Mouse (Mus musculus) embryonic fibroblast, embryonic 13.5 days (primary cell): Measurements from ENCODE around the gene Sgms2. TPM values are rescaled to one million over a fixed set of nuclear protein-coding genes. Genes with fewer than 3 reads are reported as not detected.
"Not testable (repeated sequence)": the region's sequence is repeated elsewhere in the genome, so short reads cannot be mapped to it uniquely, and the experiment has no call there.

Experiments
- H3K27ac ChIP-seq: 2 replicates; pipeline ENCODE4 v1.5.1; 2012; ENCODE audit warnings: low read length, control low read depth, inconsistent platforms; ENCODE audit not compliant: insufficient read depth
- H3K4me1 ChIP-seq: 2 replicates; pipeline ENCODE4 v1.6.1; 2011; ENCODE audit warnings: low read length; ENCODE audit not compliant: control insufficient read depth, insufficient read depth
- H3K4me3 ChIP-seq: 2 replicates; pipeline ENCODE4 v1.5.1; 2011; ENCODE audit warnings: mild to moderate bottlenecking, control low read depth, low read length; ENCODE audit not compliant: insufficient read depth
- CTCF ChIP-seq: IDR thresholded peaks from 2 replicates; pipeline ENCODE4 v1.5.1; 2011; ENCODE audit warnings: mild to moderate bottlenecking, control low read depth, low read length, moderate library complexity, borderline replicate concordance; ENCODE audit not compliant: insufficient read depth
- POLR2A ChIP-seq: IDR thresholded peaks from 2 replicates; pipeline ENCODE4 v1.6.1; 2011; ENCODE audit warnings: low read depth, mild to moderate bottlenecking, control low read depth, low read length, moderate library complexity
- polyA plus RNA-seq: library from polyadenylated mRNA; stranded (reverse); fragments of >200 nt; gene quantifications from 2 replicates; pipeline ENCODE4 v1.2.4, GENCODE M21; 2011; ENCODE audit warnings: low read depth; ENCODE audit not compliant: missing spikeins, insufficient read length

The Sgms2 gene
- polyA plus RNA-seq, 1 experiment = 11.9 TPM

DNA sequence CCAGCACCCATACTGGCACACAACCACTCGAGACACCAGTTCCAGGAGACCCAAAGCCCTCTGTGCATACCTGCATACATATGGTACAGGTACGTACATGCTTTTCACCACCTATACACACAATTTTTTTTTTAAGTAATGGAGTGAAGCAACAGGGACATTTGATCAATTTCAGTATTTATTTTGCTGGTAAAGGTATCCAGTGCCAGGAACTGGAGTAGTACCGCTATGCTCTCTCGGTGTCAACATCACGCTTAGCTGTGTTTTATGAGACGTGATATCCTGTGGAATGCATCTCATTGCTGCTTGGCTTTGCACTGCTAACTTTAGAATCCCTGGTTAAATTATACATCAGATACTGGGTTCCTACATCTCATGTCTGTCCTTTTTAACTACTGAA is 145.3 kb downstream of the Sgms2 start:
- no peak for TF ChIP-seq CTCF
- no peak for TF ChIP-seq POLR2A
- Histone ChIP-seq H3K27ac (no peak overlapping the region), H3K4me3 (no peak overlapping the region), H3K4me1 (no peaks in the 10 kb centered on the region)

- H3K4me3 ChIP-seq = no peak overlapping the region
- 0 out of 2 replicates have a peak, but pooled peaks cover 2% of the 10 kb centered on the region for H3K4me1 ChIP-seq
- TF ChIP-seq POLR2A (no peak), CTCF (no peak)
- no peak overlapping the region for H3K27ac ChIP-seq
These were observed 147.9 kb downstream of the Sgms2 start for GRCm38 (mm10) chr3:131343311-131343710.

GRCm38 (mm10) chr3:131340885-131341284 is 150.3 kb downstream of the Sgms2 start:
- no peak for TF ChIP-seq POLR2A
- TF ChIP-seq CTCF = no peak
- Histone ChIP-seq H3K4me3 (no peak overlapping the region), H3K27ac (no peak overlapping the region), H3K4me1 (0 out of 2 replicates have a peak, but pooled peaks cover 2% of the 10 kb centered on the region)

GRCm38 (mm10) chr3:131339280-131339679 is 151.9 kb downstream of the Sgms2 start:
- H3K4me3 ChIP-seq = no peak overlapping the region
- TF ChIP-seq CTCF (no peak), POLR2A (no peak)
- no peak overlapping the region for H3K27ac ChIP-seq
- H3K4me1 ChIP-seq = peaks cover 13% of the 10 kb centered on the region; the same call in 1 of the 2 replicates

- peaks cover 14% of the 10 kb centered on the region; the same call in 1 of the 2 replicates for H3K4me1 ChIP-seq
- not testable (repeated sequence) for H3K4me3 ChIP-seq, H3K27ac ChIP-seq
These were observed 153.5 kb downstream of the Sgms2 start for GRCm38 (mm10) chr3:131337749-131338148.

DNA sequence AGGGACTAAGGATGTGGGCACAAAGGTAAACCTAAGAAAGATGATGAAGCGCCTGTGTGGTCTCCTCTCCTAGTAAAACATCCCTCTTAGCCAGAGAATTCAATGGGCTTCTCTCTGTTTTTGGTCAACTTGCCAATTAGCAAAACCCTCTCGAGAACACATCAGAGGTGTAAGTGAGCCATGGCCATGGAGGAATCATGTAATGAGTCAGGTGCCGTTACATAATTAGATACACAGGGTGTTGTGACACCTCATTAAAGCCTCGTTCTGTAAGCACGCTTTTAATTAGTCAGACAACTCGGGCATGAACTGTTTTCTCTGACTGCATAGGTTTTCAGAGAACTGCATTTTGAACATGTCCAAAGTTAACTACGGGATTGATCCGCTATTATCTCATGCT is 154.6 kb downstream of the Sgms2 start:
- peaks cover 14% of the 10 kb centered on the region; the same call in 1 of the 2 replicates for H3K4me1 ChIP-seq
- TF ChIP-seq CTCF (no peak), POLR2A (no peak)
- no peak overlapping the region for H3K27ac ChIP-seq
- no peak overlapping the region for H3K4me3 ChIP-seq

- Histone ChIP-seq H3K4me3 (no peak overlapping the region), H3K27ac (no peak overlapping the region), H3K4me1 (peaks cover 12% of the 10 kb centered on the region; the same call in 1 of the 2 replicates)
- no peak for TF ChIP-seq POLR2A
- no peak for TF ChIP-seq CTCF
These were observed 156.1 kb downstream of the Sgms2 start for GRCm38 (mm10) chr3:131335117-131335547.

GRCm38 (mm10) chr3:131327189-131327588 is 164.0 kb downstream of the Sgms2 start:
- Histone ChIP-seq H3K4me3 (no peak overlapping the region), H3K4me1 (no peaks in the 10 kb centered on the region), H3K27ac (no peak overlapping the region)
- no peak for TF ChIP-seq POLR2A
- no peak for TF ChIP-seq CTCF

DNA sequence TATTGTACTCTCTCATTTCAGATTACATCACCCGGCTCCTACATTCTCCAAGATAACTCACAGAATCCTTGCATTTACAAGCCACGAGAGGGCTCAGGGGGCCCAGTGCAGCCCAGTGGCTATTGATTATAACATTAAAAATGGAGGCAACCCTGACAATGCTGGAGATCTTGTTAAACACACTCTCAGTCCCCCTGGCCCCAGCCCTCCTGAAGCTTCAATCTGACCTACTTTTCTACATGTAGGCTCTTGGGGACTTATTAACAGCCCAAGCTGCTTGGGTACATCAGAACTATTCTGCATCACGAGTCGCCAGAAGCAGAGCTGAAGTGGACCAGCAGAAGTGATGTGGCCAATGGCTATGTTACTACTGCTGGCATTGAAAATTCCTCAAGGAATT is 164.6 kb downstream of the Sgms2 start:
- Histone ChIP-seq H3K4me3 (no peak overlapping the region), H3K27ac (no peak overlapping the region), H3K4me1 (no peaks in the 10 kb centered on the region)
- TF ChIP-seq POLR2A = no peak
- TF ChIP-seq CTCF = no peak

- no peaks in the 10 kb centered on the region; the same call in 1 of the 2 replicates for H3K4me1 ChIP-seq
- H3K4me3 ChIP-seq = no peak overlapping the region
- H3K27ac ChIP-seq = no peak overlapping the region
- TF ChIP-seq POLR2A = no peak
- no peak for TF ChIP-seq CTCF
These were observed 169.0 kb downstream of the Sgms2 start for GRCm38 (mm10) chr3:131322081-131322815.

DNA sequence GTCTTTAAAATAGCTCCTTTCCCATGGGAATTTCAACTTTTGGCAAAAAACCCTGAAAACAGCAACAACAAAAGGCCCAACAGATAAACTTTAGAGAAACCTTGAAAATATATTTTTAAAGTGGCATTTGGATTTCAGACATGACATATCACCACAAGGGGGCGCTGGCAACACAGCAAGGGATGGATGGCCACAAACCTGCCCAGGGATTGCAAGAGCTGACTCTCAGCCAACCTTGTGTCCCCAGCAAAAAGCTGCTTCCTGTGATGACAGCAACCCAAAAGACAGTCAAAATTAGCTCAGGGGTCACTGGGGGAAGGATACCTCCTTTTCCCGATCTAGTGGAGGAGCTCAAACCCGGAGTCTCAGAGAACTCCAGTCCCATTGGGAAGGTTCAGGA is 171.0 kb downstream of the Sgms2 start:
- H3K4me3 ChIP-seq = no peak overlapping the region
- H3K4me1 ChIP-seq = no peaks in the 10 kb centered on the region; the same call in 1 of the 2 replicates
- peak; percentile 74; the same call in 1 of the 2 replicates for TF ChIP-seq CTCF
- no peak for TF ChIP-seq POLR2A
- no peak overlapping the region for H3K27ac ChIP-seq

DNA sequence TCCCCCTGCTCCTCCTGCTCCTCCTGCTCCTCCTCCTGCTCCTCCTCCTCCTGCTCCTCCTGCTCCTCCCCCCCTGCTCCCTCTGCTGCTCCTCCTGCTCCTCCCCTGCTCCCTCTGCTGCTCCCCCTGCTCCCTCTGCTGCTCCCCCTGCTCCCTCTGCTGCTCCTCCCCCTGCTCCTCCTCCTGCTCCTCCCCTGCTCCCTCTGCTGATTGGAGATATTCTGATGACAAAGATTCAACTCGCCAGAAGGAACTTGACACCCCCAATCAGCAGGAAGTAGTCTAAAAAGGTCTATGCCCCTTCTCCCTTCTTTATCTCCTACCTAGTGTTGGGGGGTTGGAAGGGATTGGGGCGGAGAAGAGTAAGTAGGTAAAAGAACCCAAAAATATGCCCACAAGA is 173.0 kb downstream of the Sgms2 start:
- TF ChIP-seq CTCF (no peak), POLR2A (no peak)
- Histone ChIP-seq H3K4me3 (no peak overlapping the region), H3K4me1 (no peaks in the 10 kb centered on the region; the same call in 1 of the 2 replicates), H3K27ac (no peak overlapping the region)
